Mouse (Mus musculus) lung, postnatal 10 days (tissue): ENCODE measurements around the gene Gstt1.
A peak's percentile ranks its signal among the peaks of the same experiment; 100 is the strongest.
"Not testable (repeated sequence)": the region's sequence is repeated elsewhere in the genome, so short reads cannot be mapped to it uniquely, and the experiment has no call there.

Experiments used
- DNase-seq: peaks from one replicate; pipeline ENCODE4 v3.0.0; 2021

Gstt1 gene

GRCm38 (mm10) chr10:75798176-75798696 lies at the start of gene Gstt1:
Gene Gstt1, minus strand, starts transcription at chr10:75798584.
- DNase-seq = peak; percentile 87

- DNase-seq = no peak
Measured at GRCm38 (mm10) chr10:75845306-75845930, 47.0 kb upstream of the Gstt1 start.

GRCm38 (mm10) chr10:75844800-75845199 lies 46.4 kb upstream of the Gstt1 start:
- DNase-seq = no peak

- not testable (repeated sequence) for DNase-seq
Measured at GRCm38 (mm10) chr10:75843898-75844297, 45.5 kb upstream of the Gstt1 start.

GRCm38 (mm10) chr10:75839092-75839491 lies 40.7 kb upstream of the Gstt1 start:
- no peak for DNase-seq

- DNase-seq = peak; percentile 98
Measured at GRCm38 (mm10) chr10:75837248-75837759, 38.9 kb upstream of the Gstt1 start, which contains the start of gene Gstt2. Gene Gstt2, minus strand, starts transcription at chr10:75837424.

GRCm38 (mm10) chr10:75835761-75836531 lies 37.6 kb upstream of the Gstt1 start:
- DNase-seq = peak; percentile 61

- peak; percentile 65 for DNase-seq
Measured at GRCm38 (mm10) chr10:75835307-75835706, 36.9 kb upstream of the Gstt1 start.

GRCm38 (mm10) chr10:75834721-75835120 lies 36.3 kb upstream of the Gstt1 start:
- DNase-seq = no peak

GRCm38 (mm10) chr10:75834250-75834649 lies 35.9 kb upstream of the Gstt1 start:
- peak; percentile 87 for DNase-seq

GRCm38 (mm10) chr10:75833456-75834080 lies 35.2 kb upstream of the Gstt1 start:
- peak; percentile 55 for DNase-seq

- DNase-seq = peak; percentile 83
Measured at GRCm38 (mm10) chr10:75832272-75832895, 34.0 kb upstream of the Gstt1 start.

- no peak for DNase-seq
Measured at GRCm38 (mm10) chr10:75830275-75830670, 31.9 kb upstream of the Gstt1 start.

GRCm38 (mm10) chr10:75829529-75830274 lies 31.3 kb upstream of the Gstt1 start:
- no peak for DNase-seq

GRCm38 (mm10) chr10:75828500-75828931 lies 30.1 kb upstream of the Gstt1 start:
- peak; percentile 69 for DNase-seq

GRCm38 (mm10) chr10:75827668-75828360 lies 29.4 kb upstream of the Gstt1 start:
- peak; percentile 65 for DNase-seq

- no peak for DNase-seq
Measured at GRCm38 (mm10) chr10:75824530-75824929, 26.1 kb upstream of the Gstt1 start.

GRCm38 (mm10) chr10:75823782-75824181 lies 25.4 kb upstream of the Gstt1 start:
- DNase-seq = no peak

GRCm38 (mm10) chr10:75822443-75822842 lies 24.1 kb upstream of the Gstt1 start, which contains the start of gene Gstt4:
Gene Gstt4, minus strand, starts transcription at chr10:75822543.
- DNase-seq = no peak

GRCm38 (mm10) chr10:75819882-75820281 lies 21.5 kb upstream of the Gstt1 start:
- no peak for DNase-seq

GRCm38 (mm10) chr10:75818641-75819040 lies 20.3 kb upstream of the Gstt1 start:
- no peak for DNase-seq
